Mouse (Mus musculus) intestine, embryonic 16.5 days (tissue): ENCODE measurements at regions not wholly inside any gene's neighbourhood (a gene's known extent, or its start where the extent isn't known, plus 50 kb on each side); places are given as distances from the start of the nearest gene placed in this dataset.

Experiments
- ATAC-seq: fragments of 200-750 bp; cut with Nextera tagmentation; 2 replicates; pipeline ENCODE4 v1.8.0; 2017; ENCODE audit warnings: moderate TSS enrichment, moderate library complexity
- H3K27ac ChIP-seq: fragments of 300-500 bp; sonication (generic); 2 replicates; pipeline ENCODE4 v1.5.1; 2014; ENCODE audit warnings: mild to moderate bottlenecking, low read length
- H3K27me3 ChIP-seq: fragments of 300-500 bp; sonication (generic); replicated peaks from 2 replicates; pipeline ENCODE4 v1.6.1; 2014; ENCODE audit warnings: low read length, control low read depth, mixed read lengths; ENCODE audit not compliant: control insufficient read depth, insufficient read depth
- H3K36me3 ChIP-seq: fragments of 300-500 bp; sonication (generic); 2 replicates; pipeline ENCODE4 v1.6.1; 2014; ENCODE audit warnings: low read length, control low read depth; ENCODE audit not compliant: control insufficient read depth, insufficient read depth
- H3K4me1 ChIP-seq: fragments of 300-500 bp; sonication (generic); 2 replicates; pipeline ENCODE4 v1.6.1; 2014; ENCODE audit warnings: low read length, control low read depth, mixed read lengths; ENCODE audit not compliant: control insufficient read depth, insufficient read depth
- H3K4me2 ChIP-seq: fragments of 300-500 bp; sonication (generic); 2 replicates; pipeline ENCODE4 v1.6.1; 2014; ENCODE audit warnings: low read depth, low read length, control low read depth
- H3K4me3 ChIP-seq: fragments of 300-500 bp; sonication (generic); 2 replicates; pipeline ENCODE4 v1.5.1; 2014; ENCODE audit warnings: mild to moderate bottlenecking, low read length
- H3K9ac ChIP-seq: fragments of 300-500 bp; sonication (generic); 2 replicates; pipeline ENCODE4 v1.6.1; 2014; ENCODE audit warnings: low read depth, low read length
- H3K9me3 ChIP-seq: fragments of 300-500 bp; sonication (generic); 2 replicates; pipeline ENCODE4 v1.6.1; 2016; ENCODE audit warnings: low read length, control low read depth; ENCODE audit not compliant: control insufficient read depth
- WGBS: fragments of 180-500 bp; shearing (Covaris S2); extraction: QIAGEN DNeasy Blood & Tissue Kit; methylation state at CpG from one replicate; pipeline ENCODE4 v1.1.7; 2014; 5-methylcytosine and 5-hydroxymethylcytosine counted together

DNA sequence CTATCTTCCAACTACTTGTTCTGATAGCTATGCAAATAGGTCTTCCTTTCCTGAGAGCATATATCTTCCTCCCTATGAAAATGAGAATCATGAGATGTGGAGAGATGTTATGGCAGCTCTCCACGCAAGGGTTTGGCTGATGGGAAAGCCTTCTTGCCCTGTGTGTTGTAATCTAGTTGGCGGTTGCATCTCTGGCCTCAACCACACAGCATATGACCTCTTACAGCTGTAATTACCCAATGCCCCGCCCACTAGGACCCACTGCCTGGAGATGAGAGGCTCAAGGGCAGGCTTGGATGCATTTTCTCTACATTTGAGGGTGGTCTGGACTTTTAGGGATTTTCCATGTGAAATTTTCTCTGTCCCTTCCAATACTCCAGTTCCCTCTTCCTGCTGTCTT is 190.9 kb upstream of the Ccdc122 start:
- H3K36me3 ChIP-seq, result no peaks in the 10 kb centered on the region
- no peaks in the 10 kb centered on the region for H3K27me3 ChIP-seq
- no peak overlapping the region for H3K9ac ChIP-seq
- no peak overlapping the region for H3K27ac ChIP-seq
- H3K4me1 ChIP-seq, result peaks cover 3% of the 10 kb centered on the region; the same call in 1 of the 2 replicates
- ATAC-seq, result no peak
- H3K4me2 ChIP-seq, result no peak overlapping the region
- H3K9me3 ChIP-seq, result no peaks in the 10 kb centered on the region
- WGBS, result 64% methylated on average over 3 of the region's 3 CpGs
- H3K4me3 ChIP-seq, result no peak overlapping the region

DNA sequence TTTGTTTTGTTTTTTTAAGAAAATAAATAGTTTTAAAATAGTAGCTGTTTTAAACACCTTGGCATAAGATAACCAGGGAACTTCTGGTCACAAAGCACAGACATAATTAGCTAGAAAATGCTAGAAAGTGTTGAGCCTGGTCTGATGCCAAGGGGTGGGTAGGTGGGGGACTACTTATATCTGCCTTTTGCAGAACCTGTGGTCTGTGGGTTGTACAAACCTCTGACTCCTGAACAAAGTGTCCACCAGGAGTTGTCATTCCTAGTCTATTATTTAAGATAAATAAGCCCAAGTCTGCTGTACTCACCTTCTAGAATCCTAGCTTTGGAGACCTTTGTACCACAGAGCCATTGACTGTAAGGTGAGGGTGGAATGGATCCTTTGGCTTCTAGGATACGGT is 191.9 kb upstream of the Ccdc122 start:
- no peak for ATAC-seq
- 86% methylated on average over 1 of the region's 1 CpGs for WGBS
- H3K9ac ChIP-seq, result no peak overlapping the region
- H3K4me2 ChIP-seq, result no peak overlapping the region
- H3K27ac ChIP-seq, result no peak overlapping the region
- H3K9me3 ChIP-seq, result no peaks in the 10 kb centered on the region
- H3K4me1 ChIP-seq, result 0 out of 2 replicates have a peak, but pooled peaks cover 1% of the 10 kb centered on the region
- no peak overlapping the region for H3K4me3 ChIP-seq
- no peaks in the 10 kb centered on the region for H3K27me3 ChIP-seq
- no peaks in the 10 kb centered on the region for H3K36me3 ChIP-seq

DNA sequence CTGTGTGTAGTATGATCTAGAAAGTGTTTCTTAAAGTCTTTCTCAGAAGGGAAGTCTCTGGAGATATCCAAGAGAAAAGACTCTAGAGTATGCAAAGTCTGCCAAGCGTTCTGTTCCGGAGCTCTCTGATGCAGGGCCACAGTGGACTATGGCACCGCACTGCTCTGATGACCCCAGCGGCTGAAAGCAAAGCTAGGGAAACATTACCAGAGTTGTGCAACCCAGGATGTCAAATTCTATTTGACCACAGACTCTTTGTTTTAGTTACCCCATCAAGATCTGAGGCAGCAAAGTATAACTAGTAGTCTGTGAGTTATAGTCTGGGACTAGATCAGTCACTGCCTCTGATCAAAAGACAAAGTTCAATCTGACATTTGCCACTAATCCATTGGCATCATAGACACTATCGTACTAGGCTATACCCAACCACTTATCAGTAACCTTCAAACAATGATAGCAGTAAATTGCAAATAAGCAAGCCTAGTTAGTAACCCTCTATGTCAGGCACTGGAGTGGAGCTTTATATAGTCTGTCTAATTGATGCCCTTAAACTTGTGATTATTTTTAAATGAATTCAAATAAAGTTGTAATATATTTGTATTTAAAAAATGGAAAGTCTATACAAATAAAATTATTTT is 198.9 kb upstream of the Ccdc122 start:
- H3K9me3 ChIP-seq, result no peaks in the 10 kb centered on the region
- no peaks in the 10 kb centered on the region for H3K27me3 ChIP-seq
- ATAC-seq, result peak; percentile 91
- no peak overlapping the region for H3K4me2 ChIP-seq
- H3K4me3 ChIP-seq, result no peak overlapping the region
- 73% methylated on average over 5 of the region's 5 CpGs for WGBS
- no peak overlapping the region for H3K27ac ChIP-seq
- H3K36me3 ChIP-seq, result no peaks in the 10 kb centered on the region
- H3K9ac ChIP-seq, result no peak overlapping the region
- H3K4me1 ChIP-seq, result 0 out of 2 replicates have a peak, but pooled peaks cover 3% of the 10 kb centered on the region

DNA sequence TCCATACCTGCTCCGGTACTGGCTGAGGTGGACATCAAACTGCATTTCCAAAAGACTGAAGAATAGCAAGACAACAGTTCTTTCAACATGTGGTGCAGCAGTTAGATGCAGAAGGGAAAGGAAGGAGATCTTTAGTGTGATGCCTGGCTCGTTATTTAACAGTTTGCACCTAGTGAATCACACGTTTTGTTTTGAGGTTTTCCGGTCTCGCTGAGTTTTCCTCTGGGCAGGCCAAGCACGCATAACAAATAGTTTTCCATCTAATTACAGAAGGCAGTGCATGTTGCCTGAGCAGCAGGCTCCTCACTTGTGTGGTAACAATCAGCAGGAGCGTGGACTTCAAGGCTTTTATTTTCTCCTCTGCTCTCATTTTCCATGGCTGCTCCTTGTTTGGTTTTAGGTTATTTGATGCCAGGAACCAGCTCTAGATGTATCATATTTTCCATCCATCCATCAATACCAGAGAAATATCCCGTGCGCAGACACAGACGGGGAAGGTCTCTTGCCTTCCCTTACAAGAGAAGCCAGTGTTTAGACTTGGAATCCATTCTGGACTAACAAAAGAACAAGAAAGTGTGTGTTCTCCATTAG is 199.6 kb upstream of the Ccdc122 start:
- 68% methylated on average over 10 of the region's 10 CpGs for WGBS
- H3K4me1 ChIP-seq, result 0 out of 2 replicates have a peak, but pooled peaks cover 3% of the 10 kb centered on the region
- no peaks in the 10 kb centered on the region for H3K27me3 ChIP-seq
- no peaks in the 10 kb centered on the region for H3K9me3 ChIP-seq
- H3K9ac ChIP-seq, result no peak overlapping the region
- H3K4me2 ChIP-seq, result no peak overlapping the region
- H3K36me3 ChIP-seq, result no peaks in the 10 kb centered on the region
- ATAC-seq, result no peak
- no peak overlapping the region for H3K4me3 ChIP-seq
- H3K27ac ChIP-seq, result no peak overlapping the region

DNA sequence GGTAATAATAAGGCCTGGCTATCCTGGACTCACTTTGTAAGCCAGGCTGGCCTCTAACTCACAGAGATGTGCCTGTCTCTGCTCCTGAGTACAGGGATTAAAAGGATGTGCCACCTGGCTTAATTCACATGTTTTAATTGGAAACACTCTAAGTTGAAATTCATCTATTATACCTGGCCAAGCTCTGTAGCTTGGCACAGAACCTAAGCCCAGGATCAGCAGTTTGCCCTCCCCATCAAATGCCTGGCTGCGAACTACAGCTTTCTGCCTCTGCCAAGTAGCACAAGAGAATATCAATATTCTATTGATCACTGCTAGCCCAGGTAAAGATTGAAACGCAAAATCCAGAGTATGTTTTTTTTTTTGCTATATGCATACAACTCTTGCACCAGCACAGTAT is 200.3 kb upstream of the Ccdc122 start:
- Histone ChIP-seq H3K9ac (no peak overlapping the region), H3K4me1 (0 out of 2 replicates have a peak, but pooled peaks cover 3% of the 10 kb centered on the region), H3K4me2 (no peak overlapping the region), H3K36me3 (no peaks in the 10 kb centered on the region), H3K27ac (no peak overlapping the region), H3K4me3 (no peak overlapping the region), H3K27me3 (no peaks in the 10 kb centered on the region), H3K9me3 (no peaks in the 10 kb centered on the region)
- no peak for ATAC-seq
- 91% methylated on average over 2 of the region's 2 CpGs for WGBS

DNA sequence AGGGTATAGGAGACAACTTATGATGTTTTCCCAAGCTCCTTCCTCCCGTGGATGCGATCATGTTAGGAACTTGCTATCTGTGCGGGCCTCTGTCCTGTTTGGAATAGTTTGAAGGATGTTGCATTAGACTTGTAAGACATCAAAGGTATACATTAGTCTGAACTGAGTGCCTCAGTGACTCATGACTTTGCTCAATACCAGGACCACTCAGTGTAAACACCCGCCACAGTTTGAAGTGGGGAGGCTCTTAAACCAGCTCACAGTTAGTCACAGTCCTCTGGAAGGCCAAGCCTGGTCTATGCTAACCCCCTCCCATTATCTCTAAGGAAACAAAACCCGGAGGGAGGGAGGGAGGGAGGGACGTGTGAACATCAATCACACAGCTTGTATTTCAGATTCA is 202.5 kb upstream of the Ccdc122 start:
- ATAC-seq, result peak; percentile 71
- H3K4me1 ChIP-seq, result 0 out of 2 replicates have a peak, but pooled peaks cover 3% of the 10 kb centered on the region
- no peaks in the 10 kb centered on the region for H3K36me3 ChIP-seq
- H3K27me3 ChIP-seq, result no peaks in the 10 kb centered on the region
- no peaks in the 10 kb centered on the region for H3K9me3 ChIP-seq
- H3K4me2 ChIP-seq, result no peak overlapping the region
- WGBS, result 44% methylated on average over 6 of the region's 6 CpGs
- H3K4me3 ChIP-seq, result no peak overlapping the region
- no peak overlapping the region for H3K9ac ChIP-seq
- no peak overlapping the region for H3K27ac ChIP-seq

DNA sequence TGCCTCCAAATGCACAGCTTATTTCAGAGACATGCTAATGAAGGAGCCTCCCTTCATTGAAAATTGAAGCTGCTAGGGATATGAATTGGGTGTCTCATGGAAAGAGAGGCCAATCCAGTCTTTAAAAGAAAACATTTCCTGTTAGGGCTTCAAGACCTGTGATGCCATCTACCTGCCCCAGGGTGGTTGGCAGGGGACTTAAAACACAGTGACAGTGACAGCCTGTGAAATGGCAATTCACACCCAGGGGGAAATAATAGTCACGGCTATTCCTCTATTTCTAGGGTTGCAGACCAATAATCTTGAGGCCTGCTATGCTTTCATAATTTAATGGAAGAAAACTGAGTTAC is 207.4 kb upstream of the Ccdc122 start:
- no peak overlapping the region for H3K27ac ChIP-seq
- H3K9me3 ChIP-seq, result no peaks in the 10 kb centered on the region
- no peak overlapping the region for H3K9ac ChIP-seq
- no peak overlapping the region for H3K4me2 ChIP-seq
- ATAC-seq, result no peak
- H3K36me3 ChIP-seq, result no peaks in the 10 kb centered on the region
- H3K4me3 ChIP-seq, result no peak overlapping the region
- 93% methylated on average over 1 of the region's 1 CpGs for WGBS
- no peaks in the 10 kb centered on the region for H3K4me1 ChIP-seq
- no peaks in the 10 kb centered on the region for H3K27me3 ChIP-seq

DNA sequence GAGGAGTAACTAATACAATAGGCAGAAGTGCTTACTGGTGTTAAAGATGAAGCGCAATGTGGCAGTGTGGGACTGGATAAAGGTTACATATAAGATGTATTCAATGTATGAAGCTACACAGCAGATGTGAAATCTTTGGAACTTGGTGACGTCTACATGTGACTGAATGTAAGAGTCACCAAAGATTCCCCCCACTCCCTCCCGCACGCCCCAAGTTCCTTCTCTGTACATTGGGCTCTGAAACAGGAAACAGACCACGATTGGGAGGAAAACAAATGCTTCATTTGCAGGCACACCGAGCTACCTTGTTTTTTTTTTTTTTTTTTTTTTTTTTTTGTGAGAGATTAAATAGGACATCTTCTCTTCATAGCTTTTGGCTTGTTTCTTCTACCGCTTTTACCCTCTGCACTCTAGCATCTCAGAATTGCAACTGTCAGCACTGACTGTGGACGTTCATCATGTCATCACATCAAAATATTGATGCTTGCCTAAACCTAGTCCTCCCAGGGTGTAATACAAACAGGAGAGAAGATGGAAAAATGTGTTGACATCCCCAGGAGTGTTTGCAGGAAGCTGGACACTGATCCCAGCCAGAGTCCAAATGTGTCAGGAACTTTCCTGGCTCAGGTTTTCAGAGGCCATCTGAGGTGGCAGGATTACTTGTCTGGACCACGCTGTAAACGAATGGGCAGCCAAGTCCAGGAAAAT is 208.0 kb upstream of the Ccdc122 start:
- H3K4me1 ChIP-seq, result no peaks in the 10 kb centered on the region
- no peaks in the 10 kb centered on the region for H3K9me3 ChIP-seq
- H3K36me3 ChIP-seq, result no peaks in the 10 kb centered on the region
- H3K27ac ChIP-seq, result no peak overlapping the region
- no peak overlapping the region for H3K4me2 ChIP-seq
- H3K27me3 ChIP-seq, result no peaks in the 10 kb centered on the region
- WGBS, result 70% methylated on average over 10 of the region's 10 CpGs
- H3K9ac ChIP-seq, result no peak overlapping the region
- ATAC-seq, result no peak
- no peak overlapping the region for H3K4me3 ChIP-seq

DNA sequence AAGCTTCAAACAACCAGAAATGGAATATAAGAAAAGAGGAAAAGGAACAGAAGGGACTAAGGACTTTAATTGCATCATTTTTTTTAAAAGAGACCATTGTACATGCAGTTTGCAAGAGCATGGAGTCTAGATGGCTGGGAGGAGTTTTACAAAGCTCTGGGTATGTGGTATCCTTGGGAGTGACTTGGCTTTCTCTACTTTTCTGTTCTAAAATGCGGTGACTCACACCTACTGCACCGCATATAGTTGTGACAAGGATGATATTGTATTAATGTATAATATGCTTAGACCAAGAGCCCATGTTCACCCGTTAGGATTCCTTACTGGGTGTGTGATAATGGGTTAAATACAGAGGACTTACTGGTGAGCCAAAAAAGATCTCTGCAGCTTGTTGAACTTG is 212.5 kb upstream of the Ccdc122 start:
- Histone ChIP-seq H3K9ac (no peak overlapping the region), H3K9me3 (no peaks in the 10 kb centered on the region), H3K27ac (no peak overlapping the region), H3K36me3 (no peaks in the 10 kb centered on the region), H3K4me2 (no peak overlapping the region), H3K4me3 (no peak overlapping the region), H3K27me3 (no peaks in the 10 kb centered on the region), H3K4me1 (peaks cover 24% of the 10 kb centered on the region)
- no peak for ATAC-seq
- 95% methylated on average over 3 of the region's 3 CpGs for WGBS
